Mouse (Mus musculus): ENCODE data around the gene Fam83b. TPM values are rescaled to one million over a fixed set of nuclear protein-coding genes. Genes with fewer than 3 reads are reported as not detected.

The Fam83b gene
- polyA plus RNA-seq, 1 experiment from 2014 or later = 0.08 TPM

- Histone ChIP-seq H3K4me2 (ENCODE audit: low read length) (no peak overlapping the region), H3K4me1 (ENCODE audit: control insufficient read depth, insufficient read depth, low read depth, low read length) (no peaks in the 10 kb centered on the region), H3K4me3 (ENCODE audit: low read length) (no peak overlapping the region), H3K9ac (ENCODE audit: low read depth, low read length) (no peak overlapping the region), H3K27me3 (replicated peaks; ENCODE audit: control insufficient read depth, insufficient read depth, low read length) (no peaks in the 10 kb centered on the region), H3K36me3 (ENCODE audit: control insufficient read depth, insufficient read depth, low read length) (no peaks in the 10 kb centered on the region), H3K27ac (ENCODE audit: low read depth, low read length) (no peak overlapping the region), H3K9me3 (ENCODE audit: control insufficient read depth, low read length) (no peaks in the 10 kb centered on the region)
- WGBS = 83% methylated on average over 3 of the region's 3 CpGs
- ATAC-seq = no peak
Measured at GRCm38 (mm10) chr9:76480088-76480487, 86.8 kb downstream of the Fam83b start.

- H3K27me3 ChIP-seq (replicated peaks; ENCODE audit: control insufficient read depth, insufficient read depth, low read length) = no peaks in the 10 kb centered on the region
- H3K4me3 ChIP-seq (ENCODE audit: low read length) = no peak overlapping the region
- no peaks in the 10 kb centered on the region for H3K36me3 ChIP-seq (ENCODE audit: control insufficient read depth, insufficient read depth, low read length)
- H3K4me2 ChIP-seq (ENCODE audit: low read length) = no peak overlapping the region
- ATAC-seq = no peak
- 73% methylated on average over 4 of the region's 4 CpGs for WGBS
- no peaks in the 10 kb centered on the region for H3K4me1 ChIP-seq (ENCODE audit: control insufficient read depth, insufficient read depth, low read depth, low read length)
- H3K9ac ChIP-seq (ENCODE audit: low read depth, low read length) = no peak overlapping the region
- no peak overlapping the region for H3K27ac ChIP-seq (ENCODE audit: low read depth, low read length)
- H3K9me3 ChIP-seq (ENCODE audit: control insufficient read depth, low read length) = no peaks in the 10 kb centered on the region
Measured at GRCm38 (mm10) chr9:76469500-76469899, 97.4 kb downstream of the Fam83b start.

GRCm38 (mm10) chr9:76461547-76461946 lies 105.4 kb downstream of the Fam83b start:
- Histone ChIP-seq H3K4me3 (ENCODE audit: low read length) (no peak overlapping the region), H3K27me3 (replicated peaks; ENCODE audit: control insufficient read depth, insufficient read depth, low read length) (no peaks in the 10 kb centered on the region), H3K27ac (ENCODE audit: low read depth, low read length) (no peak overlapping the region), H3K4me2 (ENCODE audit: low read length) (no peak overlapping the region), H3K4me1 (ENCODE audit: control insufficient read depth, insufficient read depth, low read depth, low read length) (no peaks in the 10 kb centered on the region), H3K9me3 (ENCODE audit: control insufficient read depth, low read length) (no peaks in the 10 kb centered on the region), H3K9ac (ENCODE audit: low read depth, low read length) (no peak overlapping the region), H3K36me3 (ENCODE audit: control insufficient read depth, insufficient read depth, low read length) (no peaks in the 10 kb centered on the region)
- no peak for ATAC-seq

GRCm38 (mm10) chr9:76455703-76456102 lies 111.2 kb downstream of the Fam83b start:
- Histone ChIP-seq H3K27me3 (replicated peaks; ENCODE audit: control insufficient read depth, insufficient read depth, low read length) (no peaks in the 10 kb centered on the region), H3K4me1 (ENCODE audit: control insufficient read depth, insufficient read depth, low read depth, low read length) (no peaks in the 10 kb centered on the region), H3K9ac (ENCODE audit: low read depth, low read length) (no peak overlapping the region), H3K4me2 (ENCODE audit: low read length) (no peak overlapping the region), H3K4me3 (ENCODE audit: low read length) (no peak overlapping the region), H3K9me3 (ENCODE audit: control insufficient read depth, low read length) (no peaks in the 10 kb centered on the region), H3K27ac (ENCODE audit: low read depth, low read length) (no peak overlapping the region), H3K36me3 (ENCODE audit: control insufficient read depth, insufficient read depth, low read length) (no peaks in the 10 kb centered on the region)
- WGBS = 95% methylated on average over 3 of the region's 3 CpGs
- ATAC-seq = no peak

Other genes starting within 250 kb of the Fam83b start
- 9.8 and 11.3 TPM in 2 replicates for gene Hcrtr2, start 243.3 kb downstream of the Fam83b start, polyA plus RNA-seq (2015; fragmentation: Nextera tagmentation; extraction: Ambion mirVana)

Measured in hindbrain, embryonic 16.5 days (tissue).